In the genomic region with DNA sequence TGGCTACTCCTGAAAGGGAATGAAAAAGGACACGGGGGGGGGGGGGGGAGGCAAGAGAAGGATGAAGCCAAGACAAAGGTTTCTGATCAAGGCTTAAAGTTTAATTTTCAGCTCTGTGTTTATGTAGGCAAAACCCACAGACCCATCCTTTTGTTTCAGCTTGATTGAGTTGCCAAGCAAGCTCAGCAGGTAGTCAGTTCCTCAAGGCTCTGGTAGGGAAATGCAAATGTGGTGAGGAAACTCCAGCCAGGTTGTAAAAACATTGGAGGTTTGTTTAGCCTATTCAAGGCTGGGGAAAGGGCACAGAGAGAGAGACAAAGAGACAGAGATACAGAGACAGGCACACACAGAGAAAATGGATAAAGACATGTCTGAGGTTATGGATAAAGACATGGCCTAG, we compare ENCODE assay signal across 21 mouse cellular contexts.
A peak's percentile ranks its signal among the peaks of the same experiment; 100 is the strongest.
DNase-seq lines count a peak whose midpoint lies in the region; ATAC-seq lines count a peak whose summit lies in the region.
"Had no signal": no experiment of that assay in that cellular context is flagged by ENCODE, and none has a peak within 500 bp of the region (broad histone marks: within the 10 kb centered on the region; RNA-seq: fewer than 3 reads in every experiment).

No protein-coding gene starts in this region.

- WGBS in forebrain, embryonic 15.5 days, result 0% methylated on average over 1 of the region's 1 CpGs

- H3K36me3 ChIP-seq in forebrain, embryonic 15.5 days, result no peaks in the 10 kb centered on the region
- H3K36me3 ChIP-seq: embryonic facial prominence, embryonic 10.5 days; embryonic facial prominence, embryonic 12.5 days; forebrain, embryonic 10.5 days; forebrain, embryonic 12.5 days; G1E had no signal

- no peaks in the 10 kb centered on the region for H3K4me1 ChIP-seq in forebrain, embryonic 15.5 days
- H3K4me1 ChIP-seq: embryonic facial prominence, embryonic 10.5 days; embryonic facial prominence, embryonic 12.5 days; forebrain, embryonic 12.5 days had no signal

- H3K27ac ChIP-seq in forebrain, embryonic 15.5 days (replicated peaks), result no peak overlapping the region
- H3K27ac ChIP-seq: embryonic facial prominence, embryonic 10.5 days; embryonic facial prominence, embryonic 12.5 days; forebrain, embryonic 10.5 days; forebrain, embryonic 12.5 days had no signal

- no peak overlapping the region for H3K4me2 ChIP-seq in forebrain, embryonic 15.5 days (replicated peaks)
- H3K4me2 ChIP-seq: embryonic facial prominence, embryonic 12.5 days; forebrain, embryonic 12.5 days had no signal

- no peaks in the 10 kb centered on the region for H3K27me3 ChIP-seq in forebrain, embryonic 15.5 days
- H3K27me3 ChIP-seq: embryonic facial prominence, embryonic 12.5 days; forebrain, embryonic 12.5 days; Patski had no signal

- no peak for ATAC-seq in forebrain, embryonic 15.5 days (replicated peaks)
- ATAC-seq: activated CD4-positive, CD25-positive, alpha-beta regulatory T cell, adult 4 months; forebrain, embryonic 14.5 days; forebrain, postnatal 0 days; Patski had no signal

- H3K9ac ChIP-seq in forebrain, embryonic 15.5 days (replicated peaks), result no peak overlapping the region
- H3K9ac ChIP-seq: embryonic facial prominence, embryonic 12.5 days; forebrain, embryonic 12.5 days; forebrain, postnatal 0 days had no signal

- H3K4me3 ChIP-seq in forebrain, embryonic 15.5 days, result no peak overlapping the region
- H3K4me3 ChIP-seq: embryonic facial prominence, embryonic 10.5 days; embryonic facial prominence, embryonic 12.5 days; forebrain, embryonic 10.5 days; forebrain, embryonic 12.5 days had no signal

- no peaks in the 10 kb centered on the region for H3K9me3 ChIP-seq in forebrain, embryonic 15.5 days
- H3K9me3 ChIP-seq: embryonic facial prominence, embryonic 10.5 days; embryonic facial prominence, embryonic 12.5 days; forebrain, embryonic 10.5 days; forebrain, embryonic 12.5 days; G1E had no signal

- peak; percentile 87 for DNase-seq in R1 (ENCODE audit: low read depth, low spot score)
- peak; percentile 23 for DNase-seq in fat pad, adult 2 months (ENCODE audit: extremely low read depth, low read depth, low spot score)
- DNase-seq in right cerebral cortex, postnatal 36 days (ENCODE audit: low spot score in 2 of 2), result no peak
- no peak for DNase-seq in spleen, adult 12 weeks (ENCODE audit: low spot score)
- DNase-seq: adrenal gland, adult 8-10 months; adrenal gland, postnatal 14 days; adrenal gland, postnatal 36 days; cerebellum, adult 11-12 months; cerebellum, adult 2 months; cerebellum, adult 9-10 months; cerebellum, postnatal 25 days; forebrain, postnatal 0 days had no signal

Comparison
In these comparisons a context has a peak if more than half of its experiments do, and no peak if none do; other contexts are left out.
1. DNase-seq: peak in R1 (single experiment) and fat pad, adult 2 months (single experiment); none in right cerebral cortex, postnatal 36 days (0 of 2) and spleen, adult 12 weeks (single experiment).